Mouse (Mus musculus): ENCODE results near the gene Mgmt. TPM values are rescaled to one million over a fixed set of nuclear protein-coding genes. Genes with fewer than 3 reads are reported as not detected.
A peak's percentile ranks its signal among the peaks of the same experiment; 100 is the strongest.

The Mgmt gene
- polyA plus RNA-seq, 1 experiment: 7.9 TPM

DNA sequence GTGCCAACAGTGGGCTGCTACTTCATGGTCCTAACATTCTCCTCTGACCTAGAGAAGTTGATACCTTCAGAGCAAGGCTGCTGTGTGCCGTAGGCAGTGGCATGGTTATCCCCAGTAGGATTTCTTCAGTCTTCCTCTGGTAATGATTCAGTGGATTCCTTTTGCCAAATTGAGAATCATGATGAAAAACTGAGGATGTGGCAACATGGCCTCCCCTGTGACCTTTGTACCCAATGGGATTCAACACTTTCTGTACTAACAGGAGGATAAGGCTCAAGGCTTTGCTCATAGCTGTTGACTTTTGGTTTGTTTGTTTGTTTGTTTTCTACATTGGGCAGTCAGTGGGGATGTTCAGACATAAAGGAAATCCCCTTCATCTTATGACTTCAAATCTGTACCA, 180.9 kb downstream of the Mgmt start:
- Histone ChIP-seq H3K4me3 (replicated peaks) (no peak overlapping the region), H3K4me1 (no peaks in the 10 kb centered on the region), H3K9me3 (peaks cover 33% of the 10 kb centered on the region), H3K27me3 (replicated peaks) (no peaks in the 10 kb centered on the region), H3K36me3 (replicated peaks; ENCODE audit: low read length) (no peaks in the 10 kb centered on the region)
- TF ChIP-seq GATA1 (IDR thresholded peaks at IDR 0.05; ENCODE audit: borderline replicate concordance, low read length): no peak
- no peak for TF ChIP-seq FLI1 (IDR thresholded peaks at IDR 0.05; ENCODE audit: low read length)

- no peak for TF ChIP-seq FLI1 (IDR thresholded peaks at IDR 0.05; ENCODE audit: low read length)
- no peak for TF ChIP-seq GATA1 (IDR thresholded peaks at IDR 0.05; ENCODE audit: borderline replicate concordance, low read length)
- Histone ChIP-seq H3K4me1 (no peaks in the 10 kb centered on the region), H3K36me3 (replicated peaks; ENCODE audit: low read length) (no peaks in the 10 kb centered on the region), H3K9me3 (peaks cover 32% of the 10 kb centered on the region), H3K27me3 (replicated peaks) (no peaks in the 10 kb centered on the region), H3K4me3 (replicated peaks) (peak overlapping the region; percentile 0)
Observed at GRCm38 (mm10) chr7:137080171-137080570, 185.8 kb downstream of the Mgmt start.

DNA sequence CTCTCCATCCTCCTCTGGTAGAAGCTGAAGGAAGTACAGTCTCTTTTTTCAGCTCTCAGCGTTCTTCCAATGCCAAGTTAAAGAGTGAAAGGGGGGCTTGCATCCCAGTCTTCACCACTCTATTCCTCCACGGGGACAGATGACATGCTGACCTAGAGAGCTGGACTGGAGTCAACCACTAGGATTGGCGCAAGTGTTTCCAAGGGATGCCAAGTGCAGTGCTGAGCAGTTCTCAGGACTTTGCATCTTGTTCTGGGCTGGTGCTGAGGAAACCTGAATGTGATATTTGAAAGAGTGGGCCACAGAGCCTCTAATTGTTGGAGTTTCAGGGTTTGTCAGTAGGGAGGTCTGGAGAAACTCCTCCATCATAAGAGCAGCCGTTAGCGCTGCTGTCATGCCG, 187.8 kb downstream of the Mgmt start:
- no peak for TF ChIP-seq GATA1 (IDR thresholded peaks at IDR 0.05; ENCODE audit: borderline replicate concordance, low read length)
- no peak for TF ChIP-seq FLI1 (IDR thresholded peaks at IDR 0.05; ENCODE audit: low read length)
- no peaks in the 10 kb centered on the region for H3K27me3 ChIP-seq (replicated peaks)
- H3K36me3 ChIP-seq (replicated peaks; ENCODE audit: low read length): peaks cover 7% of the 10 kb centered on the region
- no peaks in the 10 kb centered on the region for H3K4me1 ChIP-seq
- H3K9me3 ChIP-seq: peaks cover 41% of the 10 kb centered on the region
- no peak overlapping the region for H3K4me3 ChIP-seq (replicated peaks)

DNA sequence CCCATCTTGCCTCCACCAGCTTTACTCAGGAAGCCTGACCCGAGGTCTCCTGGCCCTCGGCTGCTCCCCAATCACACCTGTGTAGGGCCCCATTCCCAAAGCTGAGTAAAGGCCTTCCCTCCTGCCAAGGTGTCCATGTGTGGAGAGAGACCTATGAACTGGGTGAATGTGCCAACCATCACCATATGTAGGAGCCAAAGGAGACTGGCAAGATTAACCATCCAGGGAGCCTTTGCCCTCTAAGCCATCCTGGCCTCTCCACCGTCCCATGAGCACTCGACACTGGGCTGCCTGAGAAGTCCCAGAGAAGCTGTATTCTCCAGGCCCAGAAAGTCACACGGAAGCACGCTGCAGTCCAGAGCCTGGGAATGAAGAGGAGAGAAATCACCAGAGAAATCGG, 190.2 kb downstream of the Mgmt start:
- no peak for TF ChIP-seq FLI1 (IDR thresholded peaks at IDR 0.05; ENCODE audit: low read length)
- no peak for TF ChIP-seq GATA1 (IDR thresholded peaks at IDR 0.05; ENCODE audit: borderline replicate concordance, low read length)
- H3K9me3 ChIP-seq: peaks cover 36% of the 10 kb centered on the region

DNA sequence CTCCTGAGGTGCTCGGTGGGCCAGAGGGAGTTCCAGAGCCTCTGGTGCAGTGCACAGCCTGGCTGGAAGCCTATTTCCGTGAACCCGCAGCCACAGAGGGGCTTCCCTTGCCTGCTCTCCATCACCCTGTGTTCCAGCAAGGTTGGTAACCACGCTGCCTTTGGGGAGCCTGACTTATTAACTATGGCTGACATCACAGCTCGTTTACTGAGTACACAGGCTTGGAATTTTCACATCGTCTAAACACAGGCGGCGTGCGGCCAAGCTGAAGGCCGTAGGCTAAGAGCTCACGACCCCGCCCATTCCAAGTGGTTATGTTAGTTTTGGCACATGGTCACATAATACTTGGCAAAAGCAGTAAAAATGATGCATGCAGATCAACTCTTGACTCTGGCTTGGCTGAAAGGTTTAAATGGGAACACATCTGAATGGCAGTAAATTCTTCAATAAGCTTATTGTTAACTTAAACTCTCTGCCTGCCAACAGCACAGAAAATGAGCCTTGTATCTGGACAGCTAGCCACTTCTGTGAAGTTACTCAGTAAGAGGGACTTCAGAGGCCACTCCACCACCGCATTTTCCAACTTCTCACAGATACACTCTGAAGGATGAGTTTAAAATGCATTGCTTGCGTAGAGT, 191.7 kb downstream of the Mgmt start:
- H3K9me3 ChIP-seq: peaks cover 25% of the 10 kb centered on the region
- peaks cover 7% of the 10 kb centered on the region for H3K36me3 ChIP-seq (replicated peaks; ENCODE audit: low read length)
- no peaks in the 10 kb centered on the region for H3K27me3 ChIP-seq (replicated peaks)
- no peaks in the 10 kb centered on the region for H3K4me1 ChIP-seq
- no peak for TF ChIP-seq FLI1 (IDR thresholded peaks at IDR 0.05; ENCODE audit: low read length)
- no peak overlapping the region for H3K4me3 ChIP-seq (replicated peaks)

More for the DNA sequence above, 190.2 kb downstream of the Mgmt start:
- Histone ChIP-seq H3K27me3 (replicated peaks) (no peaks in the 10 kb centered on the region), H3K36me3 (replicated peaks; ENCODE audit: low read length) (peaks cover 7% of the 10 kb centered on the region), H3K4me1 (no peaks in the 10 kb centered on the region), H3K4me3 (replicated peaks) (no peak overlapping the region)

DNA sequence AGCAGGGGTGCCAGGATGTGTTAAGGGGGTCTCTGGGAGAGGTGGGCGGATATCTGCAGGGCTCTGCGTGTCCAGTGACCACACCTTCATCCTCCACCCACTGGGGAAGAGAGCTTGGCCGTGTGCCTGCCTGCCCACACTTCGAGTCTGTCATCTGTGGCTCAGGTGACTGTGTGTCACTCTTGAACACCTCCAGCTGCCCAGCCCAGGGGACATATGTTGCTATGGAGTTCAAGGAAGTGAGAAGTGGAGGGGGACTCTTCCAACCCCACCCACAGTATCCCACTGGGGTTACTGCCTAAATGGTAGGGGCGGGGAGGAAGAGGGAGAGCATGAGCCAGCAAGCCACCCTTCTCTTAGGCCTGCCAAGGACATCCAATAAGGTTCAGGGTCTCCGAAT, 192.7 kb downstream of the Mgmt start:
- Histone ChIP-seq H3K9me3 (peaks cover 20% of the 10 kb centered on the region), H3K36me3 (replicated peaks; ENCODE audit: low read length) (peaks cover 7% of the 10 kb centered on the region), H3K27me3 (replicated peaks) (no peaks in the 10 kb centered on the region), H3K4me1 (no peaks in the 10 kb centered on the region), H3K4me3 (replicated peaks) (no peak overlapping the region)
- no peak for TF ChIP-seq FLI1 (IDR thresholded peaks at IDR 0.05; ENCODE audit: low read length)
- TF ChIP-seq GATA1 (IDR thresholded peaks at IDR 0.05; ENCODE audit: borderline replicate concordance, low read length): no peak

- H3K27me3 ChIP-seq (replicated peaks): no peaks in the 10 kb centered on the region
- peaks cover 7% of the 10 kb centered on the region for H3K36me3 ChIP-seq (replicated peaks; ENCODE audit: low read length)
- H3K9me3 ChIP-seq: peaks cover 20% of the 10 kb centered on the region
- no peak overlapping the region for H3K4me3 ChIP-seq (replicated peaks)
- no peaks in the 10 kb centered on the region for H3K4me1 ChIP-seq
- TF ChIP-seq GATA1 (IDR thresholded peaks at IDR 0.05; ENCODE audit: borderline replicate concordance, low read length): no peak
- TF ChIP-seq FLI1 (IDR thresholded peaks at IDR 0.05; ENCODE audit: low read length): no peak
Observed at GRCm38 (mm10) chr7:137088141-137088540, 193.7 kb downstream of the Mgmt start.

DNA sequence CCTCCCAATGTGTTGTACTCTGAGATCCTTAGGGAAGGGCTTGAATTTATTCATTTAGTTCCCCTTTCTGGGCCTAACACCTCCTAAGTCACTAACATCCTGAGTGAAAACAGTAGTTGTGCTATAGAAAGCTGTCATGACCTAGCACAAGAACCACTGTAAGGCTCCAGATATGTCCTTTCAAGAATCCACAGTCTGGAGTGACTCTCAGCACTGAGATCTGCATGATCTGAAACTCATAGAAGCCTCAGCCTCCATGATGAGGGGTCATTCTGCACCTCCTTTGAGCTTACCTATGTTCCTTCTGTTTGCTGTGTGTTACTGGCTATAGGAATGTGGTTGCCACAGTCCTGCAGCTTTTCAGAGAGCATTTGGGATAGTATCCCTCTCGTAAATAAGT, 200.1 kb downstream of the Mgmt start:
- Histone ChIP-seq H3K36me3 (replicated peaks; ENCODE audit: low read length) (no peaks in the 10 kb centered on the region), H3K27me3 (replicated peaks) (no peaks in the 10 kb centered on the region), H3K4me1 (no peaks in the 10 kb centered on the region), H3K4me3 (replicated peaks) (no peak overlapping the region), H3K9me3 (no peaks in the 10 kb centered on the region)
- TF ChIP-seq GATA1 (IDR thresholded peaks at IDR 0.05; ENCODE audit: borderline replicate concordance, low read length) (no peak), FLI1 (IDR thresholded peaks at IDR 0.05; ENCODE audit: low read length) (no peak)

- Histone ChIP-seq H3K27me3 (replicated peaks) (no peaks in the 10 kb centered on the region), H3K4me1 (no peaks in the 10 kb centered on the region), H3K36me3 (replicated peaks; ENCODE audit: low read length) (no peaks in the 10 kb centered on the region), H3K9me3 (no peaks in the 10 kb centered on the region), H3K4me3 (replicated peaks) (no peak overlapping the region)
- TF ChIP-seq FLI1 (IDR thresholded peaks at IDR 0.05; ENCODE audit: low read length): no peak
- TF ChIP-seq GATA1 (IDR thresholded peaks at IDR 0.05; ENCODE audit: borderline replicate concordance, low read length): no peak
Observed at GRCm38 (mm10) chr7:137095702-137096101, 201.3 kb downstream of the Mgmt start.

DNA sequence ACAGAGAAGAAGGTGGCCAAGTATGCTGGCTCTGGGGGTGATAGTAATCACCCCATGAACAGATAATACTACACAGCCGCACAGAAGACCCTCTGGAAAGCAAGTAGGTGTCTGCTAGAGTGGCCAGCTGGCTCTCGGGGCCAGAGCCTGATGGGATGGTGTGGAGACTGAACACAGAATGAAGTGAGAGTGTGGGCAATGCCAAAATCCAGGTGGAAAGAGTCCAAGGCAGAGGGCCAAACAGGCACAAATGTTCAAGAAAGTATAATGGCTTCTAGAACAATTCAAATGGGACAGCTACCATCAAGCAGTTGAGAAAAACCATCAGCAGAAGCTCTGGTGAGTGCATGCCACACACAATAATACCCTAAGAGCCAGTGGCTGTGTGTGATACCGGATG, 205.4 kb downstream of the Mgmt start:
- H3K4me1 ChIP-seq: no peaks in the 10 kb centered on the region
- peaks cover 13% of the 10 kb centered on the region for H3K9me3 ChIP-seq
- H3K36me3 ChIP-seq (replicated peaks; ENCODE audit: low read length): no peaks in the 10 kb centered on the region
- TF ChIP-seq FLI1 (IDR thresholded peaks at IDR 0.05; ENCODE audit: low read length): no peak
- TF ChIP-seq GATA1 (IDR thresholded peaks at IDR 0.05; ENCODE audit: borderline replicate concordance, low read length): no peak
- H3K27me3 ChIP-seq (replicated peaks): no peaks in the 10 kb centered on the region
- H3K4me3 ChIP-seq (replicated peaks): no peak overlapping the region
